Mouse (Mus musculus): ENCODE measurements around the gene Prickle1. TPM values are rescaled to one million over a fixed set of nuclear protein-coding genes. Genes with fewer than 3 reads are reported as not detected.

Gene Prickle1
- total RNA-seq, 1 experiment from 2014 or later, result 17.0 TPM

DNA sequence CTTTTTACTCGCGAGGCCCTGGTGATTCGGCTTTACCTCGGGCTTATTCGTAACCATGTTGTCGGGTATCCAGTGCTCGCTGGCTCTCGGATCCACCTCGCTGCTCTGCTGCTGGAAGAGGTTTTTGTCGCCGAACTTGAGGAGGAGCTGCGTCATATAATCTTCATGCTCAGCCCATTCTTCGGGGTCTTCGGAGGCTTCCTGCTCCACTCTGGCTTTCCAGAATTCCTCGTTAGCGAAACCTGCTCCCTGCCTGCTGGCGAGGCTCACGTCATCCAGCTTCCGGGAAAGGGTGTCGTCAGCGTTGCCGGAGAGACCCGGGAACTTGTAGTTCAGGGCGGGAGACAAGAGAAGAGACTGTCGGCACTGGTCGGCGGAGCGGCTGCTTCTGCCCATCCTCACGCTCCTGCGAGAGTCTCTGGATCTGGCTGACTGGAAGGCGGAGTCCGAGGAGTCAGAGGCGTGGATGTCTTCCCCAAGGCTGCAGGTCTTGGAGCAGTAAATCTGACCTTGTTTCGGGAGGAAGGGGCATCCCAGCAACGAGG, 92.4 kb downstream of the Prickle1 start:
- no peak for DNase-seq

DNA sequence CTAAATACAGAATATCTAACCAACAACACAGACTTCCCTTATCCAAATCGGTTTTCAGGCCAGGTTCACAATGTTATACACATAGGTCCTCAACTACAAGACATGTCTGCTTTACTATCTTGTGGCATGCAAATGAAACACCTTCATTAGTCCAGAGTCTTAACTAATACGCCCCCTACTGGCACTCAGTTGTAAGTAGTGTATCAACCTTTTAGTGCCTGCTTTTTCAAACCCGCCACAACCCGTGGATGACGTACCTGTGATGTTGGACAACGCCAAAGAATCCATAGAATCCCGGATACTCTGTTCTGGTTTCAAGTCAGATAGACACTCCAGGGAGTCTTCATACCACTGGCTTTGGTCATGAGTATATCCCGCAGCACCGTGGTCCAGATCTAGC, 93.0 kb downstream of the Prickle1 start:
- no peak for DNase-seq

DNA sequence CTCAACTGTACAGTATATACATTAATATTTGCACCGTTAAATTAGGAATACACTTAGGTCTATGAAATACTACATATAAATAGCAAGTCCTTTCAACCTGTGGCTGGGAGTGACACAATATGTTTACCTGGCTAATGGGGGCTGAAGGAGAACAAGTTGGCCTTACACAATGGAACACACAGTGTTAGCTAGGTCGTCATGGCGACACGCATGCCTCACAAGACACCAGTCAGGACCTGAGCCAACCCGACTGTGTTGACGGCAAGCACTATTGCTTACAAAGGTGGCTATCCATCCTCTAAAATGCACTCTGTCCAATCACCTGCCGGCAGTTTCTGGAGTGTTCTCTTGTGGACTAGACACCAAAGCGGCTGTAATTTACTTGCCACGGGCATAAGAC, 95.8 kb downstream of the Prickle1 start:
- no peak for DNase-seq

DNA sequence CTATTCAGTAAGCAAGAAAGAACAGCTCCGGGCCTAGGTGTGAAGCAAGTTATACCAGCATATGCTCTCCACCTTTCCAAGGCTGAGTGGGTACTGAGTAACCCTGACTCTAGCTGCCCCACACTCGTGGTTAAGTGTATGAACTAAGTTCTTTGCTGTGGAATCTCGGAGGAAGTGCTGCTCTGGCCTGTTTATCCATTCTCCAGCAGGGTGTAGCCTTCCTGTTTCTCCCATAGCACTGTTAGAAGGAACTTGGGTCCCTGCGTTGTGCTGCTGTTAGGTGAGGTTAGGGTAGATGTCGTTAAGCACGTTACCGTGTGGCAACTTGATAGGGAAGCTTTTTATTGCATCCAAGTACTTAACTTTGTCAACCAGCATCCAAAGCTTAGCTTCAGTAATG, 101.0 kb downstream of the Prickle1 start:
- DNase-seq, result no peak

DNA sequence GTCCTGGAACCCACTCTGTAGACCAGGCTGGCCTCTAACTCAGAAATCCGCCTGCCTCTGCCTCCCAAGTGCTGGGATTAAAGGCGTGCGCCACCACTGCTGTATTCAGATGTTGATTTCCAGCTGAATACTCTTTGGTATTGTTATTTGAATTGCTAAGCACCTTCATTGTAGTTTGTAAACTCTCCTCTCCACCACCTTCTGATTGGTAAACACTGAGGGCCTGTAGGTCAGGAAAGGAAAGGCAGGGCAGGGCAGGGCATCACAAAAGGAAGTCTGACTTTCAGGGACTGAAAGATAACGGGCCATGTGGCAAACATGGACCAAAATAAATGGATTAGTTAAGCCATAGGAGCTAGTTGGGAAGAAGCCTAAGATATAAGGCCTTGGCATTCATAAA, 106.1 kb downstream of the Prickle1 start:
- no peak for DNase-seq

DNA sequence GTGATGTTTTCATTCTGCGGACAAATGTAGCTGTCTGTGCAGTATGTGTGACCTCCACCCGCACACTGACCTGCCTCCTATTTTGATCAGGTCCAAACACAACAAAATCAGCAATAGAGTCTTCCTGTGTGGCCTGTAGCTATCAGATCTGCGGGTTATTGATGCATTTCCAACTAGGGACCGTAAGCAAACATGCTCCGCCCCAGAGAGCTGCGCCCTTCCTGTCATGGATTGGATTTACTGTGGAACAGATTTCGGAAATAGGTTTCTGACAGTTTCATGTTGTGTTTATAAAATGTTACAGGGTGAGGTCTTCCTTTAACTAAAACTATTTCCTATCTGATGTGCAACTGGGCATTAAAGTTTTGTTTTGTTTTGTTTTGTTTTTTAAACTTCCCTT, 109.6 kb downstream of the Prickle1 start:
- DNase-seq, result no peak

DNA sequence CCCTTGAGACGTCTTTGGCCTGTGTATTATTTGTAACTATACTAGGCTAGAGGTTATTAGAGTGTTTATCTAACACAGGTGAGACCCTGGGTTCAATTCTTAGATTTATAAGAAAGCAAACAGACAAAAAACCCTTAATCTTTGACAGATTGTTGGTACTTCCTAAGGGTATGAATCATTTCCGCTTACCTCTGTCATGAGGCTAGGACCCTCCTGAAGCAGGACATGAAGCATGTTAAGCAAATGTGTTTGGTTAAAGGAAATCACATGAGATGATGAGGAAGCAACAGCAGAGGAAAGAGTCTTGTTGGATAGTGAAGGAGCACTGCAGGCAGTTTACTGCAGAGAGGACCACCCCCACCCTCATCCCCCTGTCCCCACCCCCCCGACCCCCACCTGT, 110.4 kb downstream of the Prickle1 start:
- DNase-seq, result no peak

DNA sequence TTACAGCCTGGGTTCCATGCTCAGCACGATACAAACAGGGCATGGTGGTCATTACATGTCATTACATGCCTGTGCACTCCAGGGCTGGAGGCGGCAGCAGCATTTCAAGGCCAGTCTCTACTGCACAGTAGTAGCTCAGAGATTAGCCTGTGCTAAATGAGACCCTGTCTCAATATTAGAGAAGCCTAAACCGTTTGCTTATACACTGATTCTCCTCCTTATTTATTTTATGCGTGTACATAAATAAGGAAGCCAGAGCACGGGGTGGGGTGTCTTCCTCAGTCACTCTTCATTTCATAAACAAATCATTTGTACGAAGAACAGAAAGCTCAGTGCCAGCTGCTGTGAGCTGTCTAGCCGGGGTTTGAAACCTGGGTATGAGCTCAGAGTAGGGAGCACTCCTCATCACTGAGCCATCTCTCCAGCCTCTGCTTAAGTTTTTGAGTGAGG, 111.4 kb downstream of the Prickle1 start:
- DNase-seq, result no peak

DNA sequence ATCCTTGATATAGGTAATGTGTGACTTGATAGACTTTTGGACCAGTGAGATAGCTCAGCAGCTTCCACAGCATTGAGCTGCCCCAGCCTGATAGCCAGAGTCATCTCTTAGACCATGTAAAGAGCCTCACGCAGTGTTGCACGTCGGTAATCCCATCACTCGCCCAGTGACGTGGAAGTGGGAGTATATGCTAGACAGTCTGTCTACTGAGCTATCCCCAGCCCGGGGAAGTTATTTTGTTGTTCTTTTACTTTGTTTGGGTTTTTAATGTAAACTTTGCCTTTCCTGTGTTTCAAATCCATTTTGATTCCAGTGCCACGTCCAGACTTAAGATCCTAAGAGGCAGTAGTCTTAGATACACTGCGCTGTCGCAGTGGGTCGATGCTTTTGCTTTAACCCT, 114.6 kb downstream of the Prickle1 start:
- DNase-seq, result no peak

DNA sequence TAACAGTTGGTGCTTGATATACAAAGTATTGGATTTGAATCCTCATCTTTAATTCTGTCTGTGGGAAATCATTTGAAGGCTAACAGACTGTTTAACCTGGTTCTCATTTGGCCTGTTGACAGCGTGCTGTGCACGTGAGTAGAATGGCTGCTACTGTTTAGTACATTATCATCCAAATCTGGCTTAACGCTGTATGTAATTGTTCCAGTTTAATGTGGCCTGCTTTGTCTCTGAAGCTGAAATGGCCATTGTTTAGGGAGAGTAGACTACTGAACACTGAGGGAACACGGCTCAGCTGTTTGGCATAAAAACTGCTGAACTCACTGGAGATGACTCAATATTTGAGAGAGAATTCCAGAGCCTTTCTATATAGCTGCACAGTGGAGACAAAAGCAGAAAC, 116.2 kb downstream of the Prickle1 start:
- DNase-seq, result no peak

DNA sequence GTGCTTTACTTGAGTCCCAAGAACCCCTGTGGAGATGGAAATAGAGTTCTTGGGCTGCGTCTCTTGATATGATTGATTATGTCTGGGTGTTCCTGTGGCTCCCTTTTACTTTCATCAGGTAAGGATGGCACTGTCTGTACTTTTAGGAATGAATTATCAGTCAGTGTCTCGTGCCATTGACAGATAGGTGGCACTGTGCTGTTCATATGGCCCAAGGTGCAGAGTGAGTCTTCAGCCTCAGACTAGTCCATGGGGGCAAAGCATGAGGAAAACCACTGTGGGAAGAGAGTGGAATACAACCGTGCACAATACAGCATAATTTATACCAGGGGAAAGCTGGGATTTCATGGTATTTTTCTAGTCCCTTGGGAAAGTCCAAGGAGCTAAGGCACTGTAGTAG, 117.0 kb downstream of the Prickle1 start:
- DNase-seq, result no peak

DNA sequence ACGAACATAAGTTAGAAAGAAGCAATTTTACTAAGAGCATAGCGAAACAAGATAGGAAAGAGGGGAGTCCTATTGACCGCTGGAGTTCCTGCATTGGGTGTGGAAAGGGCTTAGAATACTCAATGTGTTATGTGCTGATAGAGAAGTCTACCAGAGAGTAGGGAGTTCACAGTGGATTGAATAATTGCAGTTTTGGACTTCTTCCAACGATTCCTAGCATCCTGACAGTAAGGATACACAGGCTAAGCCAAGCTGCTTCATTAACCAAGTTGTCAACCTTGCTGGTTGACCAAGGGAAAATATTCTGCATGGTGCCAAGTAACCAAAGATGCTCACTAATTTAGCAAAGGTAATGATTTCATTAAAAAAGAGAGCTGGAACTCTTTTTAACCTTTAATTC, 118.0 kb downstream of the Prickle1 start:
- DNase-seq, result no peak

DNA sequence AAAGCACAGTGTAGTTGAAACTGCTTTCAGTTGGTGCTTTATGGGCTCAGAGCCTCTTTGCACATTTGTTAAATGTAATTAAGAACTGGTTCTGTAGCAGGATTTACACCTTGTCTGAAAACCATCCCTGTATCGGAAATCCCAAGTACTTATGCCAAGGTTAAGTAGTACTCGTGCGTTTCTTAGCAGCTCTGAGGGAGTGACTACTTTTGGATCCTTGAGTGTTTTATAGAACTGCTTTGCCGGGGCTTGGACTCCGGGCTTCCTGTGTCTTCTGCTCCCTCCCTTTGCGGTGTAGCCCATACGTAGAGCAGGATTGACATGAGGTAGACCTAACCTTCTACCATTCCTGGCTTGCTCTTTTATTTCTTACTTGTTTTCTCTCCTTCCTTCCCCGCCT, 120.0 kb downstream of the Prickle1 start:
- DNase-seq, result no peak

DNA sequence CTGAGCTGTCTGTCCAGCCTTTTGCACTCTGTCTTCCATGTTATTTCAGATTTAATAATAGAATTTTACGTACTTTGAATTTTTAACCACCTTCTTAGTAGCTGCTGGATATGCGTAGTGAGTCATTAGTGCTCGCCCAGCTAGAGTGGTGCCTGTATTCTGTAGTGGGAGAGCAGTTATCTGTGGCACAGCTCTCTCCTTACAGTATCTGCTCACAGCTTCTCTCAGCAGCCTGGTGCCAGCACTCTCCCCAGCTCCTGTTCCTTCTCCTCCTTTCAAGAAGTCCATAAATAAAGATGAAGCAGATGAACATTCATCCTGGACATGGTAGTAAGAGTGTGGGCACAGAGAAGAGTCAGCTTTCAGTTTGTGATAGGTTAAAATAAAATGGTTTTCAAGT, 121.4 kb downstream of the Prickle1 start:
- no peak for DNase-seq

DNA sequence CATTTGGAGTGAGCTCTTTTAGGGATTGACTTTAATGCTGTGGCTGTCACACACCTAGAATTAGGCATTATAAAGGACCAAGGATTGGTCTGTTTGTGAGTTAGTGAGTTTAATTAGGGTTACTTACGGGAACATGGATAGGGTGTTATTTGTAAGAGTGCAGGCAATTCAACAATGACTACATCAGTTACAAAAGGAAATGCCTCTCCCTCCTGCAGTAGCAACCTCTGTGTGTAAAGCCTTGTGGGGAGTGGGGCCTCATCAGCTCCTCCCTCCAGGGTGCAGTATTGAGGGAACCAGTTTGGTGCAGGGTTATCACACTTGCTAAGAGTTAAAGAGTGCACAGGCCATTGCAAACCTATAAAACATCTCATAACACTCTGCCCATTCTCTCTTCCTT, 123.6 kb downstream of the Prickle1 start:
- DNase-seq, result no peak

DNA sequence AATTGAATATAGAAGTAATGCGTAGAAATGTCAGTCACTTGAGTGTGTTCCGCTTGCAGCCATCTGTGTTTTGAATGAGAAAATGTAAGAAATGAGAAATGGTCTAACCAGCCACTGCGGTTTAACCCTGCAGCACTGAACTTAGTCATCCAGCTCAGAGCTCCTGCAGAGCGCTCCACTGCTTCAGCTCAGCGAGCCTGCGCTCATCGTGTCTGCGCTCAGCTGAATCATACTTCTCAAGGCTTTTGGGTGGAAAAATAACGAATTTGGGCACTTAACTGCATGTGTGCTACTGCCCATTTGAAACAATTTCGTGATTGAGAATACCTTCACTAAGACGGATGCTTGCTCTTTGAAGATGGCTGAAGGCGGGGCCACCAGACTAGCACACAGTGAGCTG, 124.0 kb downstream of the Prickle1 start:
- DNase-seq, result peak; percentile 55

DNA sequence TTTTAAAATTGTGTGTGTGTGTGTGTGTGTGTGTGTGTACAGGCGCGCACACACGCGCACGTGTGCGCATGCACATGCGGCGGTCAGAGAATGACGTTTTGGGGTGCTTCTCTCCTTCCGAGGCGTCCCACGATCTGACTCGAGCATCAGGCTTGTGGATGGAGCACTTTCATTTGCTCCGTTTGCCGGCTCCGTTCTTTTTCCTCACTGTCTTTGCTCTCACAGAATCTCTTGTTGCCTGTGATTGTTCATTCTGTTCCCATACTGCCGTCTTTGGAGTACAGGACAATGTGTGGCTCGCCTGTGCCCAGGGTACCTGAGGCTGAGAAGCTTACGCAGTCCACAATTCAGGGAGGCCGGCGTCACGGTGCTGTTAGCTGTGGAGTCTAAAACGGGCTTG, 134.6 kb downstream of the Prickle1 start:
- DNase-seq, result no peak

DNA sequence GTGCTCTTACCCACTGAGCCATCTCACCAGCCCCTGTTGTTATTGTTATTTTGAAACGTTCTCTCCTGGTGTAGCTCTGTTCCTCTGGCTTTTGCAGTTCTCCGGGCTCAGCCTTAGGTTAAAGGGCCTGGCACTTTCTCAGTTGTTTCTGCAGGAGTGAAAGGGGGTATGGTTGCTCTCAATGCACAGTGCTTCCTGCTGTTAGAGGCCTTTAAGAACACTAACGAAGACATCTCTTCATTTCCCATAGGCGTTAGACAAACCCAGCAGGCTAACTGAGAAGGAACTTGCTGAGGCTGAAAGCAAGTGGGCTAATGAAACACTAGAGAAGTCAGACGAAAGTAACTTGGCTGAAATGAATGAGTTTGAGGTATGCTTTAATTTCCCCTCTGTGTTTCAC, 136.3 kb downstream of the Prickle1 start:
- DNase-seq, result no peak

DNA sequence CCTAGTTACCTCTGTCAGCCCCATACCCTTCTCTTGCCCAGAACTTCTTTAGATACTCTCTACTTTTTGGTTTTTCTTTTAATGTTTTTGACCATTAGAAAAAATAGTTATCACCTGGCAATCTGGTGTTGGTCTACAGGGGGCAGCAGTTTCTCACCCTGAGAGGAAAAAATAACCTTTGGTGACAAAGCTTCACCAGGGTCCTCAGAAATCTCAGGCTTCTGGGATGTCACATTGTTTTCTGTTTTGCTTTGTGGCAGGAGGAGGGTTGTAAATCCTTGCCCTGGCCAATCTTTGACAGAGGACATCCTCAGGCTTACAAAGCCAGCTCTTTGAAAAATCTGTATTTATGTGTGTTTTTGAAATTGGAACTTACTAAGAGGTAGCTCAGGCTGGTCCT, 139.7 kb downstream of the Prickle1 start:
- DNase-seq, result no peak

DNA sequence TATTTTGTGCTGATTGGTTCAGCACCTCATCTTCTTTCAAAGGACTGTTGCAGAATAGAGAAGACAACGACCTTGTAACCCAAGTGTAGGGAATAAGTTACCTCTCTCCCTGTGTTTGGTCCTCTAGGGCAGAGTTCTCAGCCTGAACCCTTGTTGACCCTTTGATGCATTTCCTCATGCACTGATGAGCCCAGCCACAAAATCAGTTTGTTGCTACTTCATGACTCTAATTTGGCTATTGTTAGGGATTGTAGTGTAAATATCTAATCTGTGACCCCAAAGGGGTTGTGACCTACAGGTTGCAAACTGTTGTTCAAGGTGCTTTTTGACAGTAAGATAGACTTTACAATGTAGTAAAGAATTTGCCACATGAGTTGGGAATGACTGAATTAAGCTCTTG, 142.4 kb downstream of the Prickle1 start:
- DNase-seq, result no peak

Other genes starting within 250 kb of the Prickle1 start
- 86.4 and 112 TPM in 2 replicates for gene Zcrb1, start 197.6 kb downstream of the Prickle1 start, total RNA-seq (2021)
- 39.0 and 41.3 TPM in 2 replicates for gene Pphln1, start 197.5 kb downstream of the Prickle1 start, total RNA-seq (2021)

All from adrenal gland, postnatal 25 days (tissue).